Mouse (Mus musculus): ENCODE data around the gene Olfr829. TPM values are rescaled to one million over a fixed set of nuclear protein-coding genes. Genes with fewer than 3 reads are reported as not detected.
"Not testable (repeated sequence)": the region's sequence is repeated elsewhere in the genome, so short reads cannot be mapped to it uniquely, and the experiment has no call there.

Gene Olfr829
- total and polyA plus RNA-seq, 3 experiments, result 0.04 TPM; not detected in 2

- H3K9me3 ChIP-seq (replicated peaks; ENCODE audit: insufficient read depth, low read length), result no peaks in the 10 kb centered on the region; the same call in 1 of the 2 replicates
- no peaks in the 10 kb centered on the region for H3K4me1 ChIP-seq (ENCODE audit: control insufficient read depth in 1 of 2, insufficient read depth in 2 of 2, low read length in 2 of 2)
- no peak for TF ChIP-seq MEF2A (IDR thresholded peaks at IDR 0.05; ENCODE audit: extremely low read depth, insufficient replicate concordance, low read depth, low read length, poor library complexity, severe bottlenecking)
- TF ChIP-seq BHLHE40 (IDR thresholded peaks at IDR 0.05; ENCODE audit: borderline replicate concordance, low read depth, low read length), result no peak
- TF ChIP-seq MAFK (IDR thresholded peaks at IDR 0.05; ENCODE audit: borderline replicate concordance, low read depth, low read length), result no peak
- no peak for TF ChIP-seq ZNF384 (IDR thresholded peaks at IDR 0.05; ENCODE audit: low read depth, low read length)
- no peak for TF ChIP-seq CTCF (IDR thresholded peaks at IDR 0.05 in 2 of 3, conservative IDR thresholded peaks at IDR 0.05 in 1 of 3; ENCODE audit: control insufficient read depth in 1 of 3, insufficient read depth in 1 of 3, low read depth in 2 of 3, low read length in 3 of 3, poor library complexity in 1 of 3, severe bottlenecking in 1 of 3)
- no peak for TF ChIP-seq SIN3A (IDR thresholded peaks at IDR 0.05; ENCODE audit: low read length)
- TF ChIP-seq RCOR1 (IDR thresholded peaks at IDR 0.05; ENCODE audit: low read depth, low read length), result no peak
- TF ChIP-seq USF2 (IDR thresholded peaks at IDR 0.05; ENCODE audit: borderline replicate concordance in 1 of 2, insufficient read depth in 1 of 2, low read depth in 1 of 2, low read length in 2 of 2), result no peak
- no peak for TF ChIP-seq USF1 (IDR thresholded peaks at IDR 0.05; ENCODE audit: low read depth, low read length)
- no peak for TF ChIP-seq MAX (IDR thresholded peaks at IDR 0.05; ENCODE audit: low read length)
- TF ChIP-seq GABPA (IDR thresholded peaks at IDR 0.05; ENCODE audit: low read depth, low read length), result no peak
- no peak for TF ChIP-seq KAT2A (conservative IDR thresholded peaks at IDR 0.05; ENCODE audit: low read depth, low read length)
- no peak for TF ChIP-seq E2F4 (IDR thresholded peaks at IDR 0.05; ENCODE audit: borderline replicate concordance, low read depth, low read length)
- TF ChIP-seq MYB (IDR thresholded peaks at IDR 0.05; ENCODE audit: low read depth, low read length), result no peak
- no peak for TF ChIP-seq POLR2AphosphoS5 (IDR thresholded peaks at IDR 0.05; ENCODE audit: borderline replicate concordance, low read depth, low read length)
- TF ChIP-seq MYC (IDR thresholded peaks at IDR 0.05; ENCODE audit: low read depth, low read length), result no peak
- no peak for TF ChIP-seq MAZ (IDR thresholded peaks at IDR 0.05; ENCODE audit: low read depth, low read length)
- no peak for TF ChIP-seq EP300 (IDR thresholded peaks at IDR 0.05; ENCODE audit: low read depth in 1 of 2, low read length in 2 of 2)
- no peak for TF ChIP-seq ZC3H11A (IDR thresholded peaks at IDR 0.05; ENCODE audit: low read depth, low read length)
- H3K4me3 ChIP-seq (ENCODE audit: control insufficient read depth in 1 of 2, insufficient read depth in 1 of 2, low read depth in 2 of 2, low read length in 2 of 2), result no peak within 1 kb of the TSS
- DNase-seq (ENCODE audit: low read depth, low spot score), result no peak
- H3K27me3 ChIP-seq (ENCODE audit: control insufficient read depth in 1 of 2, insufficient read depth in 2 of 2, low read length in 2 of 2), result no peaks in the 10 kb centered on the region
- no peak within 1 kb of the TSS for H3K27ac ChIP-seq (ENCODE audit: control insufficient read depth, low read depth, low read length)
- H3K79me2 ChIP-seq (ENCODE audit: control insufficient read depth, insufficient read depth, low read length, poor library complexity), result no peaks in the 10 kb centered on the region
- H3K36me3 ChIP-seq (ENCODE audit: control insufficient read depth in 1 of 2, insufficient read depth in 2 of 2, low read length in 2 of 2), result no peaks in the 10 kb centered on the region
- no peak within 1 kb of the TSS for H3K9ac ChIP-seq (ENCODE audit: control insufficient read depth, low read depth, low read length, poor library complexity, severe bottlenecking)
Observed at GRCm38 (mm10) chr9:18874393-18874792, 19.7 kb downstream of the Olfr829 start, which contains the start of gene Olfr830. TSS of gene Olfr830 (plus strand) at chr9:18874693.

DNA sequence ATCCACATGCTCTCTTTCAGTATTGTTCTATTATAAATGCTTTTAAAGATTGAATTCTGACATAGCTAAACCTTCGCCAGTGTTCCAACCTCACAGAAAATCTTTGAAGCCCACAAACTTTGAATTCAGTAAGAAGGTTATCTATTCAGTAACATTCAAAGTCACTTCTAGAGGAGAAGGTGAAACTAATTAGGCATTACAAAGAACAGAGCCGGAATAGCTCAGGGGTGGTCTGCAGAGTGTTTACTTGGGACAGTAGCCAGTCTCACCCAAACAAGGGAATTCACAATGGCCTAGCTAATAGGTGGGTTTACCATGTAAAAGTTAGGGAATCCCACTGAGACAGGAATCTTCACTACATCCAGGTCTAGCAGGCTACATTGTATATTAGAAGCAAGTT is 53.0 kb downstream of the Olfr829 start:
- H3K4me1 ChIP-seq (ENCODE audit: control insufficient read depth in 1 of 2, insufficient read depth in 2 of 2, low read length in 2 of 2); H3K4me3 ChIP-seq (ENCODE audit: control insufficient read depth in 1 of 2, insufficient read depth in 1 of 2, low read depth in 2 of 2, low read length in 2 of 2); H3K36me3 ChIP-seq (ENCODE audit: control insufficient read depth in 1 of 2, insufficient read depth in 2 of 2, low read length in 2 of 2); H3K9me3 ChIP-seq (replicated peaks; ENCODE audit: insufficient read depth, low read length); H3K27me3 ChIP-seq (ENCODE audit: control insufficient read depth in 1 of 2, insufficient read depth in 2 of 2, low read length in 2 of 2); H3K79me2 ChIP-seq (ENCODE audit: control insufficient read depth, insufficient read depth, low read length, poor library complexity); H3K9ac ChIP-seq (ENCODE audit: control insufficient read depth, low read depth, low read length, poor library complexity, severe bottlenecking); H3K27ac ChIP-seq (ENCODE audit: control insufficient read depth, low read depth, low read length); DNase-seq (ENCODE audit: low read depth, low spot score): not testable (repeated sequence)

Other genes with a start within 250 kb of the Olfr829 start
- gene Muc16, start 180.4 kb upstream of the Olfr829 start, total RNA-seq (2012; rRNA removed), result under 0.01 TPM in 1 of 2 replicates, not detected in the other
- not detected for gene Muc16, start 180.4 kb upstream of the Olfr829 start, polyA plus RNA-seq (2012; ENCODE audit: insufficient read depth in 1 of 2, insufficient read length in 2 of 2, low read depth in 1 of 2, low replicate concordance in 2 of 2, missing spikeins in 1 of 2)
- gene Olfr24, start 90.9 kb upstream of the Olfr829 start, total RNA-seq (2012; rRNA removed), result not detected in 2 replicates
- gene Olfr24, start 90.9 kb upstream of the Olfr829 start, polyA plus RNA-seq (2012; ENCODE audit: insufficient read depth in 1 of 2, insufficient read length in 2 of 2, low read depth in 1 of 2, low replicate concordance in 2 of 2, missing spikeins in 1 of 2), result not detected
- gene Olfr828, start 35.4 kb upstream of the Olfr829 start, total RNA-seq (2012; rRNA removed), result not detected in 2 replicates
- gene Olfr828, start 35.4 kb upstream of the Olfr829 start, polyA plus RNA-seq (2012; ENCODE audit: insufficient read depth in 1 of 2, insufficient read length in 2 of 2, low read depth in 1 of 2, low replicate concordance in 2 of 2, missing spikeins in 1 of 2), result not detected
- not detected in 2 replicates for gene Olfr830, start 19.8 kb downstream of the Olfr829 start, total RNA-seq (2012; rRNA removed)
- gene Olfr830, start 19.8 kb downstream of the Olfr829 start, polyA plus RNA-seq (2012; ENCODE audit: insufficient read depth in 1 of 2, insufficient read length in 2 of 2, low read depth in 1 of 2, low replicate concordance in 2 of 2, missing spikeins in 1 of 2), result not detected
- gene Olfr832, start 82.2 kb downstream of the Olfr829 start, total RNA-seq (2012; rRNA removed), result not detected in 2 replicates
- gene Olfr832, start 82.2 kb downstream of the Olfr829 start, polyA plus RNA-seq (2012; ENCODE audit: insufficient read depth in 1 of 2, insufficient read length in 2 of 2, low read depth in 1 of 2, low replicate concordance in 2 of 2, missing spikeins in 1 of 2), result not detected
- gene Olfr834, start 133.1 kb downstream of the Olfr829 start, total RNA-seq (2012; rRNA removed), result not detected in 2 replicates
- gene Olfr834, start 133.1 kb downstream of the Olfr829 start, polyA plus RNA-seq (2012; ENCODE audit: insufficient read depth in 1 of 2, insufficient read length in 2 of 2, low read depth in 1 of 2, low replicate concordance in 2 of 2, missing spikeins in 1 of 2), result not detected
- gene Olfr835, start 177.8 kb downstream of the Olfr829 start, total RNA-seq (2012; rRNA removed), result not detected in 2 replicates
- gene Olfr835, start 177.8 kb downstream of the Olfr829 start, polyA plus RNA-seq (2012; ENCODE audit: insufficient read depth in 1 of 2, insufficient read length in 2 of 2, low read depth in 1 of 2, low replicate concordance in 2 of 2, missing spikeins in 1 of 2), result not detected